Mouse (Mus musculus) Patski (cell line): ENCODE measurements at regions not wholly inside any gene's neighbourhood (a gene's known extent, or its start where the extent isn't known, plus 50 kb on each side); places are given as distances from the start of the nearest gene placed in this dataset.

Experiments used
- ATAC-seq: fragments of 100-300 bp; one replicate; pipeline ENCODE4 v1.8.0; 2021
- CTCF ChIA-PET: fragments of 350-600 bp; sonication (Branson Sonifier 250); formaldehyde crosslinking; loops from one replicate; lab custom pipeline; 2022; ENCODE audit warnings: inconsistent platforms; lab: Charles Lee
- POLR2A ChIA-PET: fragments of 350-600 bp; sonication (Branson Sonifier 250); formaldehyde crosslinking; loops from one replicate; lab custom pipeline; 2022; ENCODE audit warnings: antibody characterized with exemption, inconsistent platforms; lab: Charles Lee
- DNase-seq: peaks from one replicate; pipeline ENCODE4 v3.0.0-alpha.2; 2011; ENCODE audit warnings: low read depth, low spot score
- H3K27me3 ChIP-seq: fragments of 371-371 bp; one replicate; pipeline ENCODE4 v1.5.1; 2021
- CTCF ChIP-seq: fragments of 100-300 bp; IDR thresholded peaks from one replicate; pipeline ENCODE4 v1.5.1; 2021
- in situ Hi-C: fragments of 300-500 bp; cut with MboI; formaldehyde crosslinking; loops from 3 replicates; pipeline ENCODE4 v1.11.1; 2018; ENCODE audit warnings: low pct_unique_long_range_greater_than_20kb, mixed read lengths

GRCm38 (mm10) chr3:131868219-131868964 is 216.7 kb upstream of the Dkk2 start:
- ChIA-PET CTCF (interaction anchor here (1.3 to 1.6 kb wide), 2 partner anchors 23 to 29 kb away, joined by 3 read pairs; no protein-coding TSS in a partner anchor), POLR2A (no interaction called here)
- in situ Hi-C loops: no loop called here
- H3K27me3 ChIP-seq: no peaks in the 10 kb centered on the region
- TF ChIP-seq CTCF: no peak
- ATAC-seq (no peak), DNase-seq (no peak)

- POLR2A ChIA-PET: no interaction called here
- ATAC-seq (no peak), DNase-seq (no peak)
- no peak for TF ChIP-seq CTCF
- CTCF ChIA-PET: interaction anchor here (0.9 to 1.6 kb wide), 4 partner anchors 24 to 43 kb away, joined by 3 read pairs; no protein-coding TSS in a partner anchor
- in situ Hi-C loops: no loop called here
- no peaks in the 10 kb centered on the region for H3K27me3 ChIP-seq
These were observed 215.8 kb upstream of the Dkk2 start for GRCm38 (mm10) chr3:131869306-131869705.

DNA sequence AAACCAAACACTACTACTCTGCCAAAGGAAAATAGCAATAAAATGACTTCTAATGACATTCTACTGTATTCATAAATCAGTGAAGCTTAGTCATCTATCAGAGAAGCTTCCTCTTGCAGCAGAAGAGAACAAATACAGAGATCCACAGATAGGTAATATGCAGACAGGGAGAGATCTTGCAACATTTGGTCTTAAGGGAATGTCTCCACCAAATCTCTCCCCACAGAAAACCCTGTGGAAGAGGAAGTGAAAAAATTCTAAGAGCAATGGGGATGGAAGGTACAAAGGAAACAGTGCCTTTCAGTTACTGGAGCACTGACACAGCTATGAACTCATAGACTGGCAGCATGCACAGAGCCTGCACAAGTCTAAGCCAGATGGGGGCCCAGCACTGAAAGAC is 202.4 kb upstream of the Dkk2 start:
- CTCF ChIA-PET: interaction anchor here (1.0 kb wide), 1 partner anchor 18 kb away, joined by 3 read pairs; no protein-coding TSS in a partner anchor
- no peak for TF ChIP-seq CTCF

DNA sequence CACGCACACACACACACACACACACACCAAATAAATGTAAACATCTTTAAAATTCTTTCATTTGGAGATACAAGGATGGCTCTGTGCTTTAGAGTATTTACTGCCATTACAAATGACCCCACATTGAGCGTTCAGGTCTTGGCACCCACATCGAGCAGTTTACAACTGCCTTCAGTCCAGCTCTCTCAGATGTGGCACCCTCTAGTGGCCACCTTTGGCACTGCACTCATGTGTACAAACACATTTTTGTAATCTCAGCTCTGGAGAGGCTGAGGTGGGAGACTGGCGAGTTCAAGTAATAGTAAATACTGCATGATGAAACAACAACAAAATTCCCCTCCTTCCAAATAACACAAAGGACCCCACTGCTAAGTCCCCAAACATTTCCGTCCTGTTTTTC is 198.6 kb upstream of the Dkk2 start:
- DNase-seq: no peak
- ATAC-seq: no peak
- POLR2A ChIA-PET: no interaction called here
- TF ChIP-seq CTCF: peak; percentile 82
- H3K27me3 ChIP-seq: no peaks in the 10 kb centered on the region
- CTCF ChIA-PET: interaction anchor here (0.6 to 2.6 kb wide), 5 partner anchors 9 to 16 kb away, joined by 3 to 9 read pairs (median 3); no protein-coding TSS in a partner anchor
- in situ Hi-C loops: no loop called here

More for the DNA sequence above, 202.4 kb upstream of the Dkk2 start:
- ATAC-seq (no peak), DNase-seq (no peak)
- H3K27me3 ChIP-seq: no peaks in the 10 kb centered on the region
- POLR2A ChIA-PET: interaction anchor here (0.5 kb wide), 1 partner anchor 218 kb away, joined by 3 read pairs; no protein-coding TSS in a partner anchor
- in situ Hi-C loops: no loop called here

DNA sequence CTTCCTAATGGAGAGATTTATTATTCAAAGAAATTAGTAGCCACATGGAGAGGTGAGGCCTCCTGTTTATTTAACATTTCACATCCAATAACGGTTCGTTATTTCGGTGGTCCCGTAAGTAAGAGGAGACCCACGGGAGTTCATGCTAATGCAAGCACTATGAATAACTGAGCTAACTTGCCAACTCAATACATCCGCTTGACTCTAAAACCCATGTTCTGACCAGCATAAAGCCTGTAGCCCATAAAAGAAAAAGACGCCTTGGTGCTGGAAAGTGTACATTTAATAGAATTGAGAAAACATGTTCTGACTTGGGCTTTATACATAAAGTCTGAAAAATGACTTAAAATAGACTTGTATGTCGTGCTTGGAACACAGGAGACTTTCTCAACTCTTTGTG is 198.1 kb upstream of the Dkk2 start:
- in situ Hi-C loops: no loop called here
- TF ChIP-seq CTCF: no peak
- no peak for ATAC-seq
- POLR2A ChIA-PET: no interaction called here
- H3K27me3 ChIP-seq: no peaks in the 10 kb centered on the region
- DNase-seq: no peak
- CTCF ChIA-PET: interaction anchor here (1.0 to 2.6 kb wide), 3 partner anchors 11 to 15 kb away, joined by 3 to 9 read pairs (median 5); no protein-coding TSS in a partner anchor

- CTCF ChIA-PET: interaction anchor here (1.0 to 2.6 kb wide), 2 partner anchors 10 to 19 kb away, joined by 3 to 9 read pairs; no protein-coding TSS in a partner anchor
- DNase-seq: no peak
- in situ Hi-C loops: no loop called here
- H3K27me3 ChIP-seq: no peaks in the 10 kb centered on the region
- TF ChIP-seq CTCF: no peak
- POLR2A ChIA-PET: no interaction called here
- no peak for ATAC-seq
These were observed 197.4 kb upstream of the Dkk2 start for GRCm38 (mm10) chr3:131887670-131888069.

GRCm38 (mm10) chr3:131891941-131892340 is 193.2 kb upstream of the Dkk2 start:
- ATAC-seq (no peak), DNase-seq (no peak)
- in situ Hi-C loops: no loop called here
- no peak for TF ChIP-seq CTCF
- ChIA-PET POLR2A (no interaction called here), CTCF (no interaction called here)
- H3K27me3 ChIP-seq: no peaks in the 10 kb centered on the region

DNA sequence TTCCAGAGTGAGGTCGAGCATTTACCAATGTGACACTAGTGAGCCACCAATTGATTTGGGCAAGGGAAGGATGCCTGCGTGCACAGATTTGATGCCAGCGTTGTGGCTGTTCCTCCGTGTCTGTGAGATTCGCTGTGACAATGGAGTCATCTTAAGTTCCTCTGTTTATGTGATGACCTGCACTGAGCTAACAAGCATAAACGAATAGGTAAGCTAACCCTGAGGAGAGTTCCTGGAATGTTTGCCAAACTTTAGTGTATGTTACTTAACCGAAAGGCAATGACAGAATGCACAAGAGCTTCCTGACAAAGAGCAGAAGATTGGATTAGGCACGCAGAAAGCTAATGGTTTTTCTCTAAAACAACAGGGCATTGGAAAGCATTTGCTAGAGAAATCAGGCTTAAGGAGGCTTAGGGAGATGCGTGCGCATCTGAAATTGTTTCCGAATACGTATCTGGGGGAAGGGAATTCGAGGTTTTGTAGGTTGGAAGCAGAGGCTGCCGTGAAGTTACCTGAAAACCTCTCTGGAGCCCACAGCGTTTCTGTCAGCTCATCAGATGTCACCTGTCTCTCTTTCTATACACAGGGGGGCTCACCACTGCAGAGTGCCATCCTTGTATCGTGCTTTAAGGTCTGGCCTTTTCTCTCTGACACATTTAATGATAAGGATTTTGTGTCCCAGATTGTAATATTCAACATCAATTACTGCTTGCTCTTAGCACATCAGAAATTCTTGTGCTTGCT is 191.9 kb upstream of the Dkk2 start:
- in situ Hi-C loops: no loop called here

GRCm38 (mm10) chr3:131895057-131895456 is 190.0 kb upstream of the Dkk2 start:
- in situ Hi-C loops: no loop called here
- ChIA-PET POLR2A (interaction anchor here (0.6 kb wide), 1 partner anchor 43 kb away, joined by 4 read pairs; no protein-coding TSS in a partner anchor), CTCF (interaction anchor here (0.6 to 1.9 kb wide), 5 partner anchors 9 to 116 kb away, joined by 3 to 7 read pairs (median 3); no protein-coding TSS in a partner anchor)
- no peak for ATAC-seq
- DNase-seq: no peak
- no peaks in the 10 kb centered on the region for H3K27me3 ChIP-seq
- no peak for TF ChIP-seq CTCF

More for the DNA sequence above, 191.9 kb upstream of the Dkk2 start:
- ChIA-PET CTCF (interaction anchor here (1.2 to 1.9 kb wide), 2 partner anchors 14 to 22 kb away, joined by 3 to 7 read pairs; no protein-coding TSS in a partner anchor), POLR2A (no interaction called here)
- no peak for ATAC-seq
- no peak for DNase-seq
- H3K27me3 ChIP-seq: no peaks in the 10 kb centered on the region
- TF ChIP-seq CTCF: no peak

DNA sequence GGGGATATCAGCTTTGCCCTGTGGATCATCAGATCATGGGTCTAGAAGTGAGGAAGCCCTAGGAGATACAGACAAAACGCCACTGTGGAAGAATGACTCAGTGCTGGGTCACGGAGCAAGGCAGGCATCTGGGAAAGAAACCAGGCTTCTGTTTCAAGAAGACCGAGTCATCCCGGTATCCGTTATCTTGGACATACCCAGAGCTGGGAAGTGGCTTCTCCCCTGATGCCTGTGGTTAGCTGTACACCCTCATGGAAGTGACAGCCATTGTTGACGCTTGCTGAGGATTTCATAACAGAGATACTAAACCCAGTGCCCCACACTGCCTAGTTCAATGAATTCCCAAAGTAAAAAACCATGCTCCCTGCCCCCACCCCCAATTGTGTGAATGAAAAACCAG is 171.6 kb upstream of the Dkk2 start:
- ChIA-PET CTCF (no interaction called here), POLR2A (no interaction called here)
- TF ChIP-seq CTCF: no peak
- no peaks in the 10 kb centered on the region for H3K27me3 ChIP-seq
- peak; percentile 30 for ATAC-seq
- peak; percentile 22 for DNase-seq
- in situ Hi-C loops: loop anchor here (10.0 kb wide), 1 partner anchor 319 kb away; no protein-coding TSS in a partner anchor
